Mouse (Mus musculus) hindbrain, embryonic 16.5 days (tissue): ENCODE results near the gene Tldc1. TPM values are rescaled to one million over a fixed set of nuclear protein-coding genes. Genes with fewer than 3 reads are reported as not detected.

Experiments used
- ATAC-seq: fragments of 200-750 bp; cut with Nextera tagmentation; 2 replicates; pipeline ENCODE4 v1.8.0; 2017; ENCODE audit warnings: moderate TSS enrichment, moderate library complexity
- H3K27ac ChIP-seq: fragments of 300-500 bp; sonication (generic); 2 replicates; pipeline ENCODE4 v1.5.1; 2014; ENCODE audit warnings: low read depth, mild to moderate bottlenecking, control low read depth, low read length, moderate library complexity
- H3K27me3 ChIP-seq: fragments of 300-500 bp; sonication (generic); replicated peaks from 2 replicates; pipeline ENCODE4 v1.6.1; 2014; ENCODE audit warnings: low read length; ENCODE audit not compliant: control insufficient read depth, insufficient read depth
- H3K36me3 ChIP-seq: fragments of 300-500 bp; sonication (generic); 2 replicates; pipeline ENCODE4 v1.6.1; 2014; ENCODE audit warnings: mild to moderate bottlenecking, low read length, moderate library complexity, mixed read lengths; ENCODE audit not compliant: control insufficient read depth, insufficient read depth
- H3K4me1 ChIP-seq: fragments of 300-500 bp; sonication (generic); 2 replicates; pipeline ENCODE4 v1.6.1; 2014; ENCODE audit warnings: low read depth, low read length; ENCODE audit not compliant: control insufficient read depth, insufficient read depth
- H3K4me2 ChIP-seq: fragments of 300-500 bp; sonication (generic); 2 replicates; pipeline ENCODE4 v1.6.1; 2014; ENCODE audit warnings: mild to moderate bottlenecking, low read length, control low read depth, moderate library complexity
- H3K4me3 ChIP-seq: fragments of 300-500 bp; sonication (generic); 2 replicates; pipeline ENCODE4 v1.5.1; 2014; ENCODE audit warnings: mild to moderate bottlenecking, low read length, control low read depth, moderate library complexity
- H3K9ac ChIP-seq: fragments of 300-500 bp; sonication (generic); 2 replicates; pipeline ENCODE4 v1.6.1; 2014; ENCODE audit warnings: low read depth, mild to moderate bottlenecking, control low read depth, low read length, moderate library complexity
- H3K9me3 ChIP-seq: fragments of 300-500 bp; sonication (generic); 2 replicates; pipeline ENCODE4 v1.6.1; 2014; ENCODE audit warnings: mild to moderate bottlenecking, low read length, moderate library complexity; ENCODE audit not compliant: control insufficient read depth
- WGBS: fragments of 180-500 bp; shearing (Covaris S2); extraction: QIAGEN DNeasy Blood & Tissue Kit; methylation state at CpG from one replicate; pipeline ENCODE4 v1.1.7; 2014; 5-methylcytosine and 5-hydroxymethylcytosine counted together
- polyA plus RNA-seq: library from polyadenylated mRNA; unstranded; fragments of >200 nt; fragmentation: Nextera tagmentation; extraction: Ambion mirVana; gene quantifications from 2 replicates; pipeline ENCODE4 v1.2.1, GENCODE M21; 2015

The Tldc1 gene
- polyA plus RNA-seq, 1 experiment from 2014 or later, result 11.4 TPM

- Histone ChIP-seq H3K27ac (peak overlapping the region; percentile 21; the same call in 1 of the 2 replicates), H3K4me2 (no peak overlapping the region), H3K9ac (no peak overlapping the region), H3K4me3 (no peak overlapping the region), H3K27me3 (no peaks in the 10 kb centered on the region), H3K9me3 (no peaks in the 10 kb centered on the region), H3K36me3 (no peaks in the 10 kb centered on the region), H3K4me1 (peaks cover 15% of the 10 kb centered on the region; the same call in 1 of the 2 replicates)
- WGBS, result 10% methylated on average over 16 of the region's 16 CpGs
- ATAC-seq, result peak; percentile 79
Measured at GRCm38 (mm10) chr8:119791804-119792704, 13.8 kb upstream of the Tldc1 start.

- no peak for ATAC-seq
- no peak overlapping the region for H3K9ac ChIP-seq
- no peaks in the 10 kb centered on the region for H3K36me3 ChIP-seq
- H3K27ac ChIP-seq, result no peak overlapping the region
- H3K4me1 ChIP-seq, result peaks cover 15% of the 10 kb centered on the region
- no peaks in the 10 kb centered on the region for H3K9me3 ChIP-seq
- H3K4me3 ChIP-seq, result no peak overlapping the region
- H3K27me3 ChIP-seq, result no peaks in the 10 kb centered on the region
- 69% methylated on average over 7 of the region's 7 CpGs for WGBS
- no peak overlapping the region for H3K4me2 ChIP-seq
Measured at GRCm38 (mm10) chr8:119789581-119789980, 11.4 kb upstream of the Tldc1 start.

DNA sequence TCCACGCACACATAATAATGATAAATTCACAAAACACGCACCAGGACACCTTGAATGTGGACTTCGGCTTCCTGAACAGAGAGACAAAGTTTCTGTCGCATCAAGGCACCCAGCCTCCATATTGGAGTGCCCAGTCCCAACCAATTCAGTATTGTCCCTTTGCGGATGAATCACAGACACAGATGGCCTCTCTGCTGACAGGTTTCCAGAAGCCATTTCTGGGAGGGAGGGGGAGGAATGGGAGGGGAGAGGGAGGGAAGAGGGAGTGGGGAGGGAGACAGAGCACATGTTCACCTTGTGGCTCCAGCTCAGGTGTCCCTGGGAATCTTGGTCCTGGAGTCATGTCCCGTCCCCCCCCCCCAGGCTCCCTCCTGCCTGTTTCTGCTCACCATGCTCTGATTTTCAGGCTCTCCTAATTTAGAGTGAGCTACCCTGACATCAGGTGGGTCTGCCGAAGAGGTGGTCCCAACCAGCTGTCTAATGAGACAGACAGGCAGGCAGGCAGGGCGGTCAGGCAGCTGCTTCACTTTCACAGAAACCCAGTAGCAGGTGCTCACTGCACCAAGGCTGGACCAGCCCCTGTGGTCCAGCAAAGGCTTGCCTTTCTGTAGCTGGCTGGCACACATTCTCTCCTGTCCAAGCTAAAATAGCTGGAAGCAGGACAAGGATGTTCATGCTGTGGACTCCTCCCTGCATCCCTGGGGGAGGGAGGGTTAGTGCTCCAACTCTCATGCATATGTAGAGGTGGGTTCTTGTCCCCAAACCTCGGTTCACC, 10.6 kb upstream of the Tldc1 start:
- Histone ChIP-seq H3K9ac (no peak overlapping the region), H3K4me3 (no peak overlapping the region), H3K27me3 (no peaks in the 10 kb centered on the region), H3K4me2 (no peak overlapping the region), H3K4me1 (peaks cover 15% of the 10 kb centered on the region), H3K9me3 (no peaks in the 10 kb centered on the region), H3K27ac (no peak overlapping the region), H3K36me3 (no peaks in the 10 kb centered on the region)
- ATAC-seq, result no peak
- 70% methylated on average over 9 of the region's 9 CpGs for whole genome bisulfite sequencing

DNA sequence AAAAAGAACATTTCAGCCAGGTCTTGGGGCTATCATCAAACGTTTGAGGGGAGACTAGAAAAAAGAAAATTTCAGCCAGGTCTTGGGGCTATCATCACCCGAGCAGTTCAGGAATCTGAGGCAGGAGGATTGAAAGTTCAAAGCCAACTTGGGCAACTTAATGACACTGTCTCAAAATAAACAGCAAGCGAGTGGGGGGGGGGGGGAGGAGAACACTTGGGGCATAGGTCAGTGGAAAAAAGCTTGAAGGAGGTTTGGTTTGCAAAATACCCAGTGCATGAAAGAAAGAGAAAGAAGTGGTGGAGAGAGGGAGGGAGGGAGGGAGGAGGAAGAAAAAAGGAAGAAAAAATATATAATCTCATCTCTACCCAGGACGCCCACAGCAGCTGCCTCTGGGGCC, 9.1 kb upstream of the Tldc1 start:
- no peak overlapping the region for H3K27ac ChIP-seq
- H3K27me3 ChIP-seq, result no peaks in the 10 kb centered on the region
- H3K4me2 ChIP-seq, result no peak overlapping the region
- 54% methylated on average over 4 of the region's 4 CpGs for WGBS
- no peaks in the 10 kb centered on the region for H3K9me3 ChIP-seq
- peaks cover 15% of the 10 kb centered on the region for H3K4me1 ChIP-seq
- H3K9ac ChIP-seq, result 0 out of 2 replicates have a peak overlapping the region, but pooled peaks have one; percentile 22
- H3K36me3 ChIP-seq, result no peaks in the 10 kb centered on the region
- ATAC-seq, result no peak
- no peak overlapping the region for H3K4me3 ChIP-seq

GRCm38 (mm10) chr8:119786871-119787270, 8.7 kb upstream of the Tldc1 start:
- no peak overlapping the region for H3K4me3 ChIP-seq
- peaks cover 12% of the 10 kb centered on the region for H3K4me1 ChIP-seq
- no peaks in the 10 kb centered on the region for H3K36me3 ChIP-seq
- no peak overlapping the region for H3K27ac ChIP-seq
- 84% methylated on average over 3 of the region's 3 CpGs for WGBS
- H3K9ac ChIP-seq, result no peak overlapping the region
- no peaks in the 10 kb centered on the region for H3K9me3 ChIP-seq
- H3K27me3 ChIP-seq, result no peaks in the 10 kb centered on the region
- ATAC-seq, result no peak
- no peak overlapping the region for H3K4me2 ChIP-seq

GRCm38 (mm10) chr8:119785764-119786405, 7.7 kb upstream of the Tldc1 start:
- Histone ChIP-seq H3K4me2 (peak overlapping the region; percentile 11; the same call in 1 of the 2 replicates), H3K9me3 (no peaks in the 10 kb centered on the region), H3K27me3 (no peaks in the 10 kb centered on the region), H3K9ac (peak overlapping the region; percentile 1; the same call in 1 of the 2 replicates), H3K4me3 (no peak overlapping the region), H3K36me3 (no peaks in the 10 kb centered on the region), H3K4me1 (peaks cover 4% of the 10 kb centered on the region), H3K27ac (no peak overlapping the region)
- ATAC-seq, result peak; percentile 49
- 17% methylated on average over 17 of the region's 18 CpGs for WGBS

DNA sequence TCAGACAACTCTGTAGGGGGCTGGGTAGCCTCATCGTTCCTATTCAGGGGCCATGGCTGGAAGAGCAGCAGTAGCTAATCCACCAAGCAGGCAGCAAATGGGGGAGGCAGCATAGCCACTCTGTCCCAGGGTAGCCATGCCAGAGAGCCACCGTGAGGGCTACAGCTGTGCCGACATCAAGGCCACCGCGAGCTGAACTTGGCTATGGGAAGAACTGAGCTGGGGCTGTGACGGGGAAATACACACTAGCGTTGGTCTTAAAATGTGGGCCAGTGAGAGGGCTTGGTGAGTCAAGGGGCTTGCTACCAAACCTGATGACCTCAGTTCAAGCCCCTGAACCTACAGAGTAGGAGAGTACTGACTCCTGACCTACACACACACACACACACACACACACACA, 6.5 kb upstream of the Tldc1 start:
- no peak overlapping the region for H3K27ac ChIP-seq
- ATAC-seq, result no peak
- H3K9me3 ChIP-seq, result no peaks in the 10 kb centered on the region
- no peak overlapping the region for H3K4me3 ChIP-seq
- no peak overlapping the region for H3K4me2 ChIP-seq
- no peaks in the 10 kb centered on the region for H3K36me3 ChIP-seq
- H3K4me1 ChIP-seq, result no peaks in the 10 kb centered on the region; the same call in none of the 2 replicates
- H3K27me3 ChIP-seq, result no peaks in the 10 kb centered on the region
- 68% methylated on average over 7 of the region's 7 CpGs for WGBS
- no peak overlapping the region for H3K9ac ChIP-seq

DNA sequence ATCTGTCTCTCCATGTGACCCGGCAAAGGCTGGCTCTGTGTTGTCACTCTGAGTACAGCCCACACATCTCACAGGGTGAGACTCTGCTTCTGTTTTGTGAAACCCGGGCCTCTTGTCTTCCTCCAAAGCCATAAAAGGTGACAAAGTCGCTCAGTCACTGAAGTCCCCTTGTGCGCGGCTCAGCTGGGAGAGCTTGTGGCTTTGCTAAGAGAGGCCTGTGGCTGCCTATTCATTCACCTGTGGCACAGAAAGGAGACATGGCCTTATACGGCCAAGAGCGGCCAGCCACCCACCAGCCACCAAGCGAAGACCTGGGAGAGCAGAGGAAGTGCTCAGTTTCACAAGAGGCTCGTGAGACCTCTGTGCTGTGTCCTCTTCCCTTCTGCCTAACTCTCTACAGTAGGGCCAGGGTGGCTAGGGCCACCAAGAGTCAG, 5.9 kb upstream of the Tldc1 start:
- Histone ChIP-seq H3K27ac (no peak overlapping the region), H3K4me1 (no peaks in the 10 kb centered on the region; the same call in none of the 2 replicates), H3K9me3 (no peaks in the 10 kb centered on the region), H3K4me2 (no peak overlapping the region), H3K4me3 (no peak overlapping the region), H3K27me3 (no peaks in the 10 kb centered on the region), H3K9ac (no peak overlapping the region), H3K36me3 (no peaks in the 10 kb centered on the region)
- no peak for ATAC-seq
- 49% methylated on average over 9 of the region's 9 CpGs for WGBS
